Mouse (Mus musculus) layer of hippocampus, adult 8-10 months (tissue): ENCODE data around the gene AC170998.1. TPM values are rescaled to one million over a fixed set of nuclear protein-coding genes. Genes with fewer than 3 reads are reported as not detected.
"Not testable (repeated sequence)": the region's sequence is repeated elsewhere in the genome, so short reads cannot be mapped to it uniquely, and the experiment has no call there.

Source experiments
- DNase-seq, 2 experiments: peaks; one replicate each; pipeline ENCODE4 v3.0.0; 2022; ENCODE audit warnings: low spot score in 2 of 2
- total RNA-seq, 4 experiments: library from RNA; stranded (reverse); gene quantifications; 2 replicates each; pipeline ENCODE4 v1.2.4; 2022

The AC170998.1 gene
- total RNA-seq, 4 experiments from 2014 or later = 2.5 to 5.3 (median 3.2) TPM

GRCm38 (mm10) chr17:28757470-28757869, 31.6 kb downstream of the AC170998.1 start:
- DNase-seq = no peak

DNA sequence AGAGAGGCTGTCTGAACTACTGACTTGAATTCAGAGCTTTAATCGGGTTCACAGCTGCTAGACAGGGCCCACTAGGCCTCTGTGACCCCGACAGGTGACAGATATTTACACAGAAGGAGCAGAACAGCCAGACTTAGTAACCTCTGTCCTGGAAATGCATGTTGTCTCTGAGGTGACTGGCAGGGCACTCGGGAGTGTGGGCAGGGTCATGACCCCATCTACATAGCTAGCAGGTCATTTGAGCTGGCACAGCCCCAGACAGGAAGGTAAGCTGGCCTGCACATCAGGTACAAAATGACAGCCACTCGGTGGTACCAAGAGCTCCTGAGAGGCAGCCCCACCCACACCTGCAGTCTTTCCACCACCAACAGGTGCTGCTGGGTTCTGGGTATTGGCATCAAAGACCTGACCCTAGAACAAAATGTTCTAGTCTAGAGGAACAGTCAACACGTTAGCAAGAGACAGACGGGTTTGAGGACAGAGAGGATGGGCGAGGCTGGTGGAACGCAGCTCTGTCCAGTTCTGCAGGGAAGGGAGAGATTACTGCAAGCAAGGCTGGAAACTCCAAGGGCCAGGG, 34.9 kb downstream of the AC170998.1 start:
- no peak for DNase-seq

DNA sequence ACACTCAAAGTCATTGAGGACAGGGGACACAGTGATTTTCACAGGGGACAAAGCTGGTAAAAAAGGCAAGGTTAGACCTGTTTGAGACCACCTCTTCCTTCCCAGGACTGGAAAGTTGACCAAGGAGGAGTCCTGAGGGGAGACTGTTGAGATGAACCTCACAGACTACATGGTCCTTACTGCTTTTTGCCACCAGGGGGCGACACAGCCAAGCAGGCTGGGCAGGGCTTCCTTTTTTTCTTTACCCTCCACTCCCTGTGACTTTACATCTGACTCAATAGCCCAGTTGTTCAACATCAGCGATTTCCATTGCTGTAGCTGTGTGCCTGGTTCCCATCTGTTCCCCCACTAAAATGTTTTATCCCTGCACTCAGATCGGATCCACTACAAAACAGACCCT, 36.0 kb downstream of the AC170998.1 start:
- peak; percentile 36 to 77 for DNase-seq

GRCm38 (mm10) chr17:28766203-28766602, 40.3 kb downstream of the AC170998.1 start:
- DNase-seq = no peak

DNA sequence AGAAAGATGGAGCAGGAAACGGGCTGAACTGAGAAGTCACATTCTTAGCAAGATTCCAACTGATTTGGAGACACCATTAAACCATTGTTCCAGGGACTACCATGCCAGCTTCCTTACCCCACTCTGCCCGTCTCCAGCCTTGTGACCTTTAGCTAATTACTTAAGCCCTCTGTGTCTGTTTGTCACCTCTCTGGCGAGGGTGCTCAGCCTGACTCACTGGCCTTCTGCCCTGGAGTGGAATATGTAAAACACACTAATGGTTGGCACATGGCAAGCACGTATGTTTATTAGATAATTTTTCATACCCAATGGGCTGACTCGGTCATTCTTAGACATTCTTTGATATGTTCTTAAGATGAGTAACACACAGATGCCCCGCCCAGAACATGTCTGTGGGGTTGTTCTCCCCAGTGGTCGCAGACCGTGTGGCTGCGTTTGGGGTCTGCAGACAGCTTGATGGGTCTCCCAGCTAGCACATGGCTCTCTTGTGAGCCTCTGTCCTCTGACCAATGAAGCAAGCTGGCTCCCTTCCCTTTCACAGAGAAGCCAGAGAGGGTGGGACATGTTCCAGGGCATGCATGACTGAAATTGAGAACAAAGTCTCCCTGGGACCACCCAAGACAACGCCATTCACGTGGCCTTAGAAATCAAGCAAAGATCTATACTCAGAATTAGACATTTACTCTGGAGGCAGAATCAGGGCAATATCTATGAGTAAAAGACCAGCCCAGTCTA, 41.1 kb downstream of the AC170998.1 start:
- no peak for DNase-seq

DNA sequence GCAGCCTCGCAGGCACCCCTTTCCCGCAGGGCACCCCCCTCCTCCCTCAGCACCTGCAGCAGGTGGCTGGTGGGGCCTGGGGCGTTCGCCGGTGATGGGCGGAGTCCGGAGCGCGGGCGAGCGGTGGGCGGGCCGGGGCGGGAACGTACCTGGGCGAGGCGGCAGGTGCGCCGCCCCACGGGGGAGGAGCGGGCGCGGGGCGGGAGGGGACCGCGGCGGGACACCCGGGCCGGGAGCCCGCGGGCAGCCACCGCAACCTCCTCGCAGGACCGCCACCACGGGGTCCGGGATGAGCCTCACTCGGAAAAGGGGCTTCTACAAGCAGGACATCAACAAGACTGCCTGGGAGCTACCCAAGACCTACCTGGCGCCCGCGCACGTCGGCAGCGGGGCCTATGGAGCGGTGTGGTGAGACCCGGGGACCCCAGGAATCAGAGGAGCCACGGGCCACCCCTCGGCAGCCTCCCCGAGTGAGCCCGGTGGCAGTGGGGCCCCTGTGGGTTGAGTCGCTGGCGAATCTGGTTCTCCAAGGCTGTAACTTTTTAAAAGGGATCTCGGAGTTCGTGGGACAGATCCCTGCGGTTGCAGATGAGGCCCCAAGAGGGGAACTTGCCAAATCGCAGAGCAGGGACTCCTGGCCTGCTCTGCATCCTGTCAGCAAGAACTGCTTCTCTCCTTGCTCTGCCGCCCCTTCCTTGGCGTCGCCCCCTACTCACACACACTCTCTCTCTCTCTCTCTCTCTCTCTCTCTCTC, 43.4 kb downstream of the AC170998.1 start, which contains the start of gene Mapk13:
Gene Mapk13, plus strand, starts transcription at position 177 of the 754 bp plus-strand sequence.
- no peak for DNase-seq

DNA sequence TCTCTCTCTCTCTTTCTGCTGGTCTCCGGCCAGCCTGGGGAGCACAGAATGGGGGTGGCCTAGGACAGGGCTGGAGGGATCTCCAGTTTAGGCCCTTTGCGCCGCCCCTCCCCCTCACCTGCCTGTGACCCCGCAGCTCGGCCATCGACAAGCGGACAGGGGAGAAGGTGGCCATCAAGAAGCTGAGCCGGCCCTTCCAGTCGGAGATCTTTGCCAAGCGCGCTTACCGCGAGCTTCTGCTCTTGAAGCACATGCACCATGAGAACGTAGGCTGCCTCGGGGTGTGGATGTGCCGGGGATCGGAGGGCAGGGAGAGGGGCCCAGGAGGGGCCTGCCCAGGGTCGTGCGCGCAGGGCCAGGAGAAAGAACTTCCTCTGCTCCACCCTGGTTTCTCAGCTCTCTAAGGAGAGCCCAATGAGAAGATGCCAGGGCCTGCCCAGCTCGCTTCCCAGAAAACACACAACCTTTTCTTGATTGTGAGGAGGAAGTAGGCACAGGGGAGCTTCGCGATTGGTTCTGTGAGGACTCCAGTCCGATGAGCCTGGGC, 44.1 kb downstream of the AC170998.1 start:
- no peak for DNase-seq

DNA sequence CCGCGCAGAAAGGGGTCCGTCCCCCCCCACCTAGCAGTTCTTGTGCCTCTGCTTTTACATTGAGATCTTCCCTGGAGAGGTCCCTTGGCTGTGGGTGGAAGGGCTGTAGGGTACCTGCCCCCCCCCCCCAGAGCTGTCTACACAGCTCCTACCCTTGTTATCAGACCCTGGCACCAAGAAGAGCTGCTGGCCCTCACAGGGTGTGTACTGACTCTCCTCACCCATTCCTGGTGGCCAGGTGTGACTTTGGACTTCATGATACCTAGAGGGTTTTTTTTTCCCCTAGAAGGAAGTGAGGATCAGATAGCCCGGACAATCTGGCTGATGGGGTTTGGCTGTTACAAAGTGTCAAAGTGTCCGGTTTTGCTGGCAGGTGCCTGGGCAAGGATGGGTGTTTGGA, 45.4 kb downstream of the AC170998.1 start:
- DNase-seq = no peak

DNA sequence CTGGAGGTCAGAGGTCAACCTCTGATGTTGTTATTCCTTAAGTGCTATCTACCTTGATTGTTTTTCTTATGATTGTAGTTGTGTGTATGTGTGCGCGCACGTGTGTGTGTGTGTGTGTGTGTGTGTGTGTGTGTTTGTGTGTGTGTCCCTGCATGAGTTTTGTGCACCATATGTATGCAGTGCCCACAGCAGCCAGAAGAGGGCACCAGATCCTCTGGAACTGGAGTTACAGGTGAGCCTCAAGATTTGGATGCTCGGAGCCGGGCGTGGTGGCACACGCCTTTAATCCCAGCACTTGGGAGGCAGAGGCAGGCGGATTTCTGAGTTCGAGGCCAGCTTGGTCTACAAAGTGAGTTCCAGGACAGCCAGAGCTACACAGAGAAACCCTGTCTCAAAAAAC, 48.4 kb downstream of the AC170998.1 start:
- not testable (repeated sequence) for DNase-seq

DNA sequence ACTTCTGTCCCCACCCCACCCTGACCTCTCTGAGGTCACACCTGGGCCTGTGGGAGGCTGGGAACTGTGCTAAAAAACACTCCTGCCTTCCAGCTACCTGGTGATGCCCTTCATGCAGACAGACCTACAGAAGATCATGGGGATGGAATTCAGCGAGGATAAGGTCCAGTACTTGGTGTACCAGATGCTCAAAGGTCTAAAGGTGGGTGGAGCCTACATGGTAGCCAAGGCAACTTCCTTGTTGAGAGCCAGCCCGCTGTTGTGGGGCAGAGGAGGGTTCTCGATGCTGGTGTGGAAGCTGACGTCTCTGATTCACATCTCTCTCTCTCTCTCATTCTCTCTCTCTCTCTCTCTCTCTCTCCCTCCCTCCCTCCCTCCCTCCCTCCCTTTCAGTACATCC, 49.3 kb downstream of the AC170998.1 start:
- no peak for DNase-seq

Other genes starting within 250 kb of the AC170998.1 start
- gene Fkbp5, start 208.6 kb upstream of the AC170998.1 start, total RNA-seq = 10 to 100 TPM; 70.6 to 79.4 (median 72.7) TPM
- gene Armc12, start 195.3 kb upstream of the AC170998.1 start, total RNA-seq = not detected
- not detected for gene Clpsl2, start 176.7 kb upstream of the AC170998.1 start, total RNA-seq
- not detected for gene Clps, start 165.3 kb upstream of the AC170998.1 start, total RNA-seq
- 1 to 10 TPM; 3.5 to 5.3 (median 4.2) TPM for gene Lhfpl5, start 150.4 kb upstream of the AC170998.1 start, total RNA-seq
- gene Srpk1, start 103.4 kb upstream of the AC170998.1 start, total RNA-seq = 10 to 100 TPM; 70.6 to 94.3 (median 78.3) TPM
- gene Slc26a8, start 35.9 kb upstream of the AC170998.1 start, total RNA-seq = 10 to 100 TPM in 1 of 4 experiments, 1 to 10 TPM in 3; 6.6 to 10.6 (median 9.4) TPM
- 10 to 100 TPM; 71.5 to 83.8 (median 77.1) TPM for gene Mapk14, start 34.8 kb upstream of the AC170998.1 start, total RNA-seq
- gene Mapk13, start 43.2 kb downstream of the AC170998.1 start, total RNA-seq = 1 to 10 TPM; 1.0 to 3.5 (median 2.0) TPM
- gene Brpf3, start 75.0 kb downstream of the AC170998.1 start, total RNA-seq = 10 to 100 TPM; 39.8 to 56.2 (median 50.5) TPM
- gene Pnpla1, start 132.3 kb downstream of the AC170998.1 start, total RNA-seq = under 1 TPM; 0.43 to 0.84 (median 0.70) TPM
- gene 4930539E08Rik, start 189.2 kb downstream of the AC170998.1 start, total RNA-seq = 1 to 10 TPM; 3.2 to 6.4 (median 4.9) TPM
- gene Pxt1, start 217.8 kb downstream of the AC170998.1 start, total RNA-seq = not detected
- gene Kctd20, start 225.9 kb downstream of the AC170998.1 start, total RNA-seq = 10 to 100 TPM; 56.0 to 80.0 (median 62.1) TPM